Mouse (Mus musculus) MEL (cell line): ENCODE data around the gene Srgap3.

Experiments used
- POLR2A ChIP-seq, 2 experiments: IDR thresholded peaks; 2 replicates each; pipeline ENCODE4 v1.6.1; 2011 to 2012; ENCODE audit warnings: low read length in 2 of 2, mild to moderate bottlenecking in 2 of 2, control low read depth in 1 of 2, improper control_type of control experiment in 1 of 2, low read depth in 1 of 2, moderate library complexity in 1 of 2; ENCODE audit not compliant: control insufficient read depth in 1 of 2, insufficient read depth in 1 of 2, poor library complexity in 1 of 2
- ZC3H11A ChIP-seq: IDR thresholded peaks from 2 replicates; pipeline ENCODE4 v1.6.1; 2012; ENCODE audit warnings: low read depth, mild to moderate bottlenecking, inconsistent platforms, low read length, improper control_type of control experiment

DNA sequence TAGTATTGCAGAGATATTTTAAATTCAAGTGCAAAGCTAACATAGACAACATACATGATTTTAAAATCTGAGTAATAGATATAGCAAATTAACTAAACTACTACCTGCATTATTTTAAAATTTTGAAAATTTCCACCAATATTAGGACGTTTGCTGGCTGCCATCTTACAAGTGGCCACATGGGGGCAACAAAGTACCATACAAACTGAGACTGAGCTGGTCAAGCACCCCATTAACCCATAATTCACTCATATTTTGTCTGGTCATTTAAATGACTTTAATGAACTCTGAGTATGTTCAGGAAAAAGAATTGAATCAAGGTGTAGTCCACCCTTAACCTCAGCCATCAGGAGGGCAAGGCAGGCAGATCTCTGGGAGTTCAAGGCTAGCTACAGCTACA is 246.7 kb downstream of the Srgap3 start:
- TF ChIP-seq ZC3H11A (peak; percentile 83), POLR2A (IDR thresholded peaks at IDR 0.05; ENCODE audit: control insufficient read depth in 1 of 2, insufficient read depth in 1 of 2, low read depth in 1 of 2, low read length in 2 of 2, poor library complexity in 1 of 2) (no peak)
